Mouse (Mus musculus) retina, postnatal 1 day (tissue): ENCODE measurements around the gene 4930595D18Rik.
A peak's percentile ranks its signal among the peaks of the same experiment; 100 is the strongest.

Experiments
- DNase-seq: peaks from one replicate; pipeline ENCODE4 v3.0.0-alpha.2; 2012

4930595D18Rik gene

GRCm38 (mm10) chr12:111165146-111165812 is 19.0 kb downstream of the 4930595D18Rik start:
- peak; percentile 60 for DNase-seq

- DNase-seq: peak; percentile 97
These were observed 20.0 kb downstream of the 4930595D18Rik start for GRCm38 (mm10) chr12:111164310-111164751.

- peak; percentile 88 for DNase-seq
These were observed 21.8 kb downstream of the 4930595D18Rik start for GRCm38 (mm10) chr12:111162312-111163061.

- no peak for DNase-seq
These were observed 22.4 kb downstream of the 4930595D18Rik start for GRCm38 (mm10) chr12:111161943-111162311.

GRCm38 (mm10) chr12:111160871-111161270 is 23.4 kb downstream of the 4930595D18Rik start:
- no peak for DNase-seq

GRCm38 (mm10) chr12:111159659-111160428 is 24.4 kb downstream of the 4930595D18Rik start:
- DNase-seq: no peak

GRCm38 (mm10) chr12:111155756-111156155 is 28.5 kb downstream of the 4930595D18Rik start:
- no peak for DNase-seq

GRCm38 (mm10) chr12:111154641-111155040 is 29.6 kb downstream of the 4930595D18Rik start:
- no peak for DNase-seq

GRCm38 (mm10) chr12:111153946-111154345 is 30.3 kb downstream of the 4930595D18Rik start:
- DNase-seq: no peak

GRCm38 (mm10) chr12:111152981-111153710 is 31.1 kb downstream of the 4930595D18Rik start:
- DNase-seq: no peak

GRCm38 (mm10) chr12:111152579-111152978 is 31.7 kb downstream of the 4930595D18Rik start:
- DNase-seq: no peak

GRCm38 (mm10) chr12:111151422-111152156 is 32.7 kb downstream of the 4930595D18Rik start:
- DNase-seq: no peak

GRCm38 (mm10) chr12:111150236-111150596 is 34.1 kb downstream of the 4930595D18Rik start:
- DNase-seq: no peak

- DNase-seq: no peak
These were observed 34.6 kb downstream of the 4930595D18Rik start for GRCm38 (mm10) chr12:111149495-111150235.

- DNase-seq: peak; percentile 45
These were observed 39.0 kb downstream of the 4930595D18Rik start for GRCm38 (mm10) chr12:111145269-111145668.

- no peak for DNase-seq
These were observed 39.7 kb downstream of the 4930595D18Rik start for GRCm38 (mm10) chr12:111144598-111144997.

- DNase-seq: no peak
These were observed 40.7 kb downstream of the 4930595D18Rik start for GRCm38 (mm10) chr12:111143509-111144063.

- peak; percentile 60 for DNase-seq
These were observed 41.2 kb downstream of the 4930595D18Rik start for GRCm38 (mm10) chr12:111143005-111143508.

- no peak for DNase-seq
These were observed 47.2 kb downstream of the 4930595D18Rik start for GRCm38 (mm10) chr12:111137079-111137478.

GRCm38 (mm10) chr12:111135953-111136352 is 48.3 kb downstream of the 4930595D18Rik start:
- no peak for DNase-seq
